Mouse (Mus musculus) neural tube, embryonic 14.5 days (tissue): ENCODE measurements around the gene Gm43191. TPM values are rescaled to one million over a fixed set of nuclear protein-coding genes. Genes with fewer than 3 reads are reported as not detected.
A peak's percentile ranks its signal among the peaks of the same experiment; 100 is the strongest.
"Not testable (repeated sequence)": the region's sequence is repeated elsewhere in the genome, so short reads cannot be mapped to it uniquely, and the experiment has no call there.

Experiments used
- ATAC-seq: fragments of 200-750 bp; cut with Nextera tagmentation; 2 replicates; pipeline ENCODE4 v1.8.0; 2017; ENCODE audit warnings: low read depth, mild to moderate bottlenecking, moderate TSS enrichment, moderate library complexity
- H3K27ac ChIP-seq: fragments of 300-500 bp; sonication (generic); 2 replicates; pipeline ENCODE4 v1.5.1; 2014; ENCODE audit warnings: low read depth, mild to moderate bottlenecking, control low read depth, low read length, moderate library complexity, mixed read lengths
- H3K27me3 ChIP-seq: fragments of 300-500 bp; sonication (generic); 2 replicates; pipeline ENCODE4 v1.6.1; 2014; ENCODE audit warnings: low read length; ENCODE audit not compliant: control insufficient read depth, insufficient read depth
- H3K36me3 ChIP-seq: fragments of 300-500 bp; sonication (generic); 2 replicates; pipeline ENCODE4 v1.6.1; 2014; ENCODE audit warnings: low read length, mixed read lengths; ENCODE audit not compliant: control insufficient read depth, insufficient read depth
- H3K4me1 ChIP-seq: fragments of 300-500 bp; sonication (generic); 2 replicates; pipeline ENCODE4 v1.6.1; 2014; ENCODE audit warnings: low read length; ENCODE audit not compliant: control insufficient read depth, insufficient read depth
- H3K4me2 ChIP-seq: fragments of 300-500 bp; sonication (generic); 2 replicates; pipeline ENCODE4 v1.6.1; 2014; ENCODE audit warnings: mild to moderate bottlenecking, low read depth, low read length, control low read depth
- H3K4me3 ChIP-seq: fragments of 300-500 bp; sonication (generic); 2 replicates; pipeline ENCODE4 v1.5.1; 2014; ENCODE audit warnings: low read depth, low read length, control low read depth, mixed read lengths
- H3K9ac ChIP-seq: fragments of 300-500 bp; sonication (generic); replicated peaks from 2 replicates; pipeline ENCODE4 v1.6.1; 2014; ENCODE audit warnings: low read depth, mild to moderate bottlenecking, control low read depth, low read length, mixed read lengths
- H3K9me3 ChIP-seq: fragments of 300-500 bp; sonication (generic); 2 replicates; pipeline ENCODE4 v1.6.1; 2016; ENCODE audit warnings: low read length; ENCODE audit not compliant: control insufficient read depth
- WGBS: fragments of 180-500 bp; shearing (Covaris S2); extraction: QIAGEN DNeasy Blood & Tissue Kit; methylation state at CpG from one replicate; pipeline ENCODE4 v1.1.7; 2014; 5-methylcytosine and 5-hydroxymethylcytosine counted together
- polyA plus RNA-seq: library from polyadenylated mRNA; unstranded; fragments of >200 nt; fragmentation: Nextera tagmentation; extraction: Ambion mirVana; gene quantifications from 2 replicates; pipeline ENCODE4 v1.2.1, GENCODE M21; 2014

Gene Gm43191
- polyA plus RNA-seq, 1 experiment from 2014 or later: not detected

DNA sequence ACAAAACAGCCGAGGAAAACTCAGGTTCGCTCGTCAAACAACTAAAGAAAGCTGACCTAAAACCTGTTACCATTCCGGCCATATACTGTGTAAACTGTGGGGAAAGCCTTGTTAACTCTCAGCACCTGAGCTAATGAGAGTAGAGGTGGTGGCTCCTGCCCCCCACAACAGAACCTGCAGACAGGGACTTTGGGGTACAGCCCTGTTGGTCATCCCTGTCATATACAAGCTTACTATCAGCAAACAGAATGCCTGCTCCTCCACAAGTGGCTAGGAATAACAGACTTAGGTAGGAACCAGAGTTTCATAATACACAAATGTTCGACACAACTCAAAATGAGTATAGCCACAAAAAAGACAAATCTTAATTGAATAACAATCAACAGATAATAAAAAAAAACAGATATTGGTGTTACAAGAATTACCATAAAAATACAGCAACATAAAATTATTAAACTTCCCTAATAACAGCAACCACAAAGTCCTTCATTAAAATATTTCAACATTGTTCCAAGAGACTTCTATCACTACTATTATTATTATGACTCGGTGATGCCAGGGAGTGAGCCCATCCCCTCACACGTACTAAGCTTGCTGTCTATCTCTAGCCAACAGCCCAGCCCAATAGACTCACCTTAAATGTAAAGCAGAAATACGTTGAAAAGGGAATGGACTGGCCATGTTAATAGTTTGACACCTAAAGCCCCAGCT lies 14.1 kb upstream of the Gm43191 start:
- Histone ChIP-seq H3K27me3 (no peaks in the 10 kb centered on the region), H3K9me3 (no peaks in the 10 kb centered on the region), H3K9ac (no peak overlapping the region), H3K4me1 (no peaks in the 10 kb centered on the region), H3K4me3 (no peak overlapping the region), H3K4me2 (no peak overlapping the region), H3K27ac (no peak overlapping the region), H3K36me3 (no peaks in the 10 kb centered on the region)
- ATAC-seq: no peak
- 91% methylated on average over 8 of the region's 8 CpGs for WGBS

GRCm38 (mm10) chr3:116694312-116694711 lies 13.3 kb upstream of the Gm43191 start:
- no peak overlapping the region for H3K9ac ChIP-seq
- no peak overlapping the region for H3K4me3 ChIP-seq
- no peaks in the 10 kb centered on the region for H3K36me3 ChIP-seq
- H3K4me1 ChIP-seq: no peaks in the 10 kb centered on the region
- no peaks in the 10 kb centered on the region for H3K9me3 ChIP-seq
- no peak for ATAC-seq
- H3K27ac ChIP-seq: no peak overlapping the region
- WGBS: 97% methylated on average over 3 of the region's 3 CpGs
- H3K27me3 ChIP-seq: no peaks in the 10 kb centered on the region
- no peak overlapping the region for H3K4me2 ChIP-seq

- ATAC-seq, H3K4me2 ChIP-seq, H3K27ac ChIP-seq, H3K4me3 ChIP-seq, H3K9ac ChIP-seq, H3K9me3 ChIP-seq, H3K36me3 ChIP-seq, H3K27me3 ChIP-seq, H3K4me1 ChIP-seq: not testable (repeated sequence)
- WGBS: 93% methylated on average over 9 of the region's 9 CpGs
These were observed 16.8 kb downstream of the Gm43191 start for GRCm38 (mm10) chr3:116664281-116664680.

GRCm38 (mm10) chr3:116662463-116662863 lies 18.6 kb downstream of the Gm43191 start, which contains the start of gene Mfsd14a:
Gene Mfsd14a, minus strand, starts transcription at chr3:116662677.
- peak within 1 kb of the TSS; percentile 90 for H3K9ac ChIP-seq
- peaks cover 6% of the 10 kb centered on the region; the same call in 1 of the 2 replicates for H3K4me1 ChIP-seq
- H3K4me3 ChIP-seq: peak within 1 kb of the TSS; percentile 93
- H3K36me3 ChIP-seq: no peaks in the 10 kb centered on the region
- ATAC-seq: peak; percentile 99
- H3K27ac ChIP-seq: peak within 1 kb of the TSS; percentile 93
- peak within 1 kb of the TSS; percentile 61 for H3K4me2 ChIP-seq
- H3K9me3 ChIP-seq: no peaks in the 10 kb centered on the region
- H3K27me3 ChIP-seq: no peaks in the 10 kb centered on the region; the same call in 1 of the 2 replicates
- WGBS: under 1% methylated on average over 39 of the region's 39 CpGs

GRCm38 (mm10) chr3:116661870-116662414 lies 19.1 kb downstream of the Gm43191 start:
- no peaks in the 10 kb centered on the region for H3K36me3 ChIP-seq
- H3K27me3 ChIP-seq: no peaks in the 10 kb centered on the region; the same call in 1 of the 2 replicates
- peak overlapping the region; percentile 61 for H3K4me2 ChIP-seq
- H3K27ac ChIP-seq: peak overlapping the region; percentile 93
- H3K9ac ChIP-seq: peak overlapping the region; percentile 90
- no peaks in the 10 kb centered on the region for H3K9me3 ChIP-seq
- peak; percentile 87 for ATAC-seq
- H3K4me1 ChIP-seq: peaks cover 6% of the 10 kb centered on the region; the same call in 1 of the 2 replicates
- peak overlapping the region; percentile 93 for H3K4me3 ChIP-seq
- whole genome bisulfite sequencing: under 1% methylated on average over 53 of the region's 68 CpGs

GRCm38 (mm10) chr3:116661288-116661869 lies 19.7 kb downstream of the Gm43191 start:
- H3K4me3 ChIP-seq: peak overlapping the region; percentile 93
- no peak for ATAC-seq
- peak overlapping the region; percentile 61 for H3K4me2 ChIP-seq
- no peaks in the 10 kb centered on the region; the same call in 1 of the 2 replicates for H3K27me3 ChIP-seq
- peak overlapping the region; percentile 90 for H3K9ac ChIP-seq
- H3K4me1 ChIP-seq: peaks cover 9% of the 10 kb centered on the region; the same call in 1 of the 2 replicates
- H3K27ac ChIP-seq: peak overlapping the region; percentile 93
- WGBS: 6% methylated on average over 16 of the region's 16 CpGs
- no peaks in the 10 kb centered on the region for H3K36me3 ChIP-seq
- H3K9me3 ChIP-seq: no peaks in the 10 kb centered on the region

- H3K9me3 ChIP-seq: no peaks in the 10 kb centered on the region
- H3K4me1 ChIP-seq: peaks cover 9% of the 10 kb centered on the region; the same call in 1 of the 2 replicates
- H3K27ac ChIP-seq: no peak overlapping the region
- 86% methylated on average over 13 of the region's 13 CpGs for WGBS
- H3K9ac ChIP-seq: no peak overlapping the region
- no peak overlapping the region for H3K4me2 ChIP-seq
- no peak for ATAC-seq
- no peak overlapping the region for H3K4me3 ChIP-seq
- no peaks in the 10 kb centered on the region; the same call in 1 of the 2 replicates for H3K27me3 ChIP-seq
- no peaks in the 10 kb centered on the region for H3K36me3 ChIP-seq
These were observed 21.1 kb downstream of the Gm43191 start for GRCm38 (mm10) chr3:116659856-116660430.

- Histone ChIP-seq H3K9ac (no peak overlapping the region), H3K27me3 (no peaks in the 10 kb centered on the region; the same call in 1 of the 2 replicates), H3K36me3 (no peaks in the 10 kb centered on the region), H3K9me3 (no peaks in the 10 kb centered on the region), H3K27ac (no peak overlapping the region), H3K4me3 (no peak overlapping the region), H3K4me1 (peaks cover 9% of the 10 kb centered on the region; the same call in 1 of the 2 replicates), H3K4me2 (no peak overlapping the region)
- 80% methylated on average over 15 of the region's 15 CpGs for WGBS
- ATAC-seq: no peak
These were observed 22.0 kb downstream of the Gm43191 start for GRCm38 (mm10) chr3:116658928-116659565.
